Mouse (Mus musculus): Measurements from ENCODE around the gene Ctf1.

GRCm38 (mm10) chr7:127685304-127686018 lies 27.1 kb upstream of the Ctf1 start:
- TF ChIP-seq POLR2A (IDR thresholded peaks at IDR 0.05; ENCODE audit: borderline replicate concordance, extremely low read depth, low read depth, low read length) (no peak), CTCF (IDR thresholded peaks at IDR 0.05; ENCODE audit: insufficient read depth, low read length) (no peak)

Data from lung, adult 2 months (tissue).